Mouse (Mus musculus) CD4-positive, CD25-positive, alpha-beta regulatory T cell (primary cell): ENCODE results near the gene Rps19bp1. TPM values are rescaled to one million over a fixed set of nuclear protein-coding genes. Genes with fewer than 3 reads are reported as not detected.

Experiments
- polyA plus RNA-seq: library from polyadenylated mRNA; unstranded; fragments of 100-300 nt; shearing (Covaris generic); gene quantifications from one replicate; pipeline ENCODE4 v1.2.1, GENCODE M21; 2017

The Rps19bp1 gene
- polyA plus RNA-seq = 30.2 TPM

GRCm38 (mm10) chr15:80263610-80264575 lies at the start of gene Rps19bp1:
Rps19bp1 (minus strand) TSS chr15:80264315.

GRCm38 (mm10) chr15:80286851-80287415 lies 22.8 kb upstream of the Rps19bp1 start, which contains the start of gene Cacna1i:
Cacna1i (plus strand) TSS chr15:80287238.

GRCm38 (mm10) chr15:80254847-80255645 lies 9.1 kb downstream of the Rps19bp1 start, which contains the start of gene Atf4:
Atf4 (plus strand) TSS chr15:80255184.

GRCm38 (mm10) chr15:80235535-80235934 lies 28.6 kb downstream of the Rps19bp1 start, which contains the start of gene AC140267.1:
AC140267.1 (plus strand) TSS chr15:80235835.

GRCm38 (mm10) chr15:80233733-80234509 lies 30.2 kb downstream of the Rps19bp1 start, which contains the start of gene Mief1:
Mief1 (plus strand) TSS chr15:80234018.

Other genes starting within 250 kb of the Rps19bp1 start
- 2.0 TPM for gene Pdgfb, start 249.3 kb downstream of the Rps19bp1 start, polyA plus RNA-seq
- 1.1 TPM for gene Syngr1, start 173.0 kb downstream of the Rps19bp1 start, polyA plus RNA-seq
- gene Rpl3, start 172.4 kb downstream of the Rps19bp1 start, polyA plus RNA-seq = 1,367 TPM
- 29.7 TPM for gene Tab1, start 131.2 kb downstream of the Rps19bp1 start, polyA plus RNA-seq
- gene Mgat3, start 90.6 kb downstream of the Rps19bp1 start, polyA plus RNA-seq = not detected
- gene Mief1, start 30.3 kb downstream of the Rps19bp1 start, polyA plus RNA-seq = 29.1 TPM
- not detected for gene AC140267.1, start 28.5 kb downstream of the Rps19bp1 start, polyA plus RNA-seq
- gene Atf4, start 9.1 kb downstream of the Rps19bp1 start, polyA plus RNA-seq = 97.4 TPM
- 0.05 TPM for gene Cacna1i, start 22.9 kb upstream of the Rps19bp1 start, polyA plus RNA-seq